8 mouse cellular contexts compared by ENCODE assay signal in genomic region chr17:57062548-57062947, GRCm38 (mm10). TPM values are rescaled to one million over a fixed set of nuclear protein-coding genes. Genes with fewer than 3 reads are reported as not detected.
A peak's percentile ranks its signal among the peaks of the same experiment; 100 is the strongest.
DNase-seq lines count a peak whose midpoint lies in the region; ATAC-seq and TF ChIP-seq lines count a peak whose summit lies in the region.

No protein-coding gene starts in this region.

- no peak for ATAC-seq in erythroblast, adult 5-6 weeks (replicated peaks; ENCODE audit: low FRiP score, poor library complexity, severe bottlenecking)
- ATAC-seq in limb, embryonic 12.5 days (ENCODE audit: insufficient number of reproducible peaks, insufficient read depth, low FRiP score, low TSS enrichment, low read depth): no peak
- ATAC-seq in stomach, embryonic 16.5 days (ENCODE audit: insufficient read depth, low FRiP score): no peak

- no peak overlapping the region for H3K27ac ChIP-seq in thymus, adult 2 months (ENCODE audit: control insufficient read depth, insufficient read depth, low read length)
- no peak overlapping the region for H3K27ac ChIP-seq in limb, embryonic 12.5 days
- H3K27ac ChIP-seq in stomach, embryonic 16.5 days (ENCODE audit: low read length): peak overlapping the region; percentile 90

- TF ChIP-seq CTCF in thymus, adult 2 months (IDR thresholded peaks at IDR 0.05; ENCODE audit: borderline replicate concordance, control insufficient read depth, extremely low read depth, insufficient read depth, low read length, poor library complexity): no peak

- no peak overlapping the region for H3K9ac ChIP-seq in limb, embryonic 12.5 days (replicated peaks)
- H3K9ac ChIP-seq in stomach, embryonic 16.5 days (ENCODE audit: low read length): peak overlapping the region; percentile 75

- H3K36me3 ChIP-seq in erythroblast, embryonic 14.5 days (ENCODE audit: control insufficient read depth): peaks cover 3% of the 10 kb centered on the region; the same call in 1 of the 2 replicates
- no peaks in the 10 kb centered on the region; the same call in 1 of the 2 replicates for H3K36me3 ChIP-seq in thymus, adult 2 months (ENCODE audit: control insufficient read depth, insufficient read depth, low read length)
- H3K36me3 ChIP-seq in limb, embryonic 12.5 days: no peaks in the 10 kb centered on the region
- no peaks in the 10 kb centered on the region for H3K36me3 ChIP-seq in stomach, embryonic 16.5 days (ENCODE audit: control insufficient read depth, insufficient read depth, low read length)

- DNase-seq in thymus, adult 2 months: no peak
- DNase-seq in thymus, postnatal 25 days: no peak
- DNase-seq in spleen, adult 12 weeks (ENCODE audit: low spot score): no peak
- no peak for DNase-seq in cerebellum, postnatal 10 days

- no peak for TF ChIP-seq POLR2A in thymus, adult 2 months (IDR thresholded peaks at IDR 0.05; ENCODE audit: control insufficient read depth, extremely low read depth, insufficient read depth, low read length, poor library complexity)

- no peaks in the 10 kb centered on the region; the same call in 1 of the 2 replicates for H3K9me3 ChIP-seq in erythroblast, embryonic 14.5 days (ENCODE audit: control insufficient read depth, low read length)
- no peaks in the 10 kb centered on the region for H3K9me3 ChIP-seq in limb, embryonic 12.5 days
- H3K9me3 ChIP-seq in stomach, embryonic 16.5 days (replicated peaks; ENCODE audit: control insufficient read depth, low read length): no peaks in the 10 kb centered on the region

- 21% methylated on average over 22 of the region's 22 CpGs for WGBS in thymus, adult 2 months
- WGBS in limb, embryonic 12.5 days: 1% methylated on average over 22 of the region's 22 CpGs
- 2% methylated on average over 22 of the region's 22 CpGs for WGBS in stomach, embryonic 16.5 days

- H3K4me1 ChIP-seq in erythroblast, embryonic 14.5 days (ENCODE audit: control insufficient read depth): peaks cover 49% of the 10 kb centered on the region
- H3K4me1 ChIP-seq in thymus, adult 2 months (replicated peaks; ENCODE audit: control insufficient read depth, insufficient read depth, low read length): peaks cover 26% of the 10 kb centered on the region
- peaks cover 15% of the 10 kb centered on the region for H3K4me1 ChIP-seq in limb, embryonic 12.5 days (replicated peaks)
- H3K4me1 ChIP-seq in stomach, embryonic 16.5 days (ENCODE audit: control insufficient read depth, insufficient read depth, low read length): peaks cover 12% of the 10 kb centered on the region; the same call in 1 of the 2 replicates

- H3K4me2 ChIP-seq in limb, embryonic 12.5 days: peak overlapping the region; percentile 29
- H3K4me2 ChIP-seq in stomach, embryonic 16.5 days (ENCODE audit: low read depth, low read length): peak overlapping the region; percentile 49

- H3K4me3 ChIP-seq in erythroblast, embryonic 14.5 days (replicated peaks): peak overlapping the region; percentile 48
- peak overlapping the region; percentile 11 for H3K4me3 ChIP-seq in thymus, adult 2 months (ENCODE audit: control insufficient read depth, insufficient read depth, low read length)
- peak overlapping the region; percentile 19 for H3K4me3 ChIP-seq in limb, embryonic 12.5 days (replicated peaks)
- peak overlapping the region; percentile 60 for H3K4me3 ChIP-seq in stomach, embryonic 16.5 days (replicated peaks; ENCODE audit: low read length)

- H3K27me3 ChIP-seq in erythroblast, embryonic 14.5 days (ENCODE audit: control insufficient read depth): peaks cover 79% of the 10 kb centered on the region
- H3K27me3 ChIP-seq in thymus, adult 2 months (ENCODE audit: control insufficient read depth, insufficient read depth, low read length): peaks cover 3% of the 10 kb centered on the region; the same call in 1 of the 2 replicates
- H3K27me3 ChIP-seq in limb, embryonic 12.5 days: peaks cover 90% of the 10 kb centered on the region
- H3K27me3 ChIP-seq in stomach, embryonic 16.5 days (ENCODE audit: control insufficient read depth, insufficient read depth, low read length): peaks cover 18% of the 10 kb centered on the region

RNA-seq across cellular contexts. Expression of gene Slc25a23, which starts 2.9 kb away (rescaled TPM):
- polyA plus RNA-seq in erythroblast, embryonic 14.5 days (2012): 0.21 and 0.26 TPM in 2 replicates
- total RNA-seq in erythroblast, adult 5-6 weeks (2015; ENCODE audit: low replicate concordance): 2.9 and 3.3 TPM in 2 replicates
- 1.2 and 4.7 TPM in 2 replicates for total RNA-seq in erythroblast, adult 5-6 weeks (2017; ENCODE audit: low replicate concordance)
- 76.5 and 93.2 TPM in 2 replicates for polyA plus RNA-seq in thymus, adult 2 months (2012; rRNA removed)
- 4.5 and 4.9 TPM in 2 replicates for polyA plus RNA-seq in limb, embryonic 12.5 days (2016; fragmentation: Nextera tagmentation; extraction: Ambion mirVana)
- polyA plus RNA-seq in stomach, embryonic 16.5 days (2015; fragmentation: Nextera tagmentation; extraction: Ambion mirVana): 6.5 and 7.4 TPM in 2 replicates

RNA-seq across cellular contexts. Expression of gene Crb3, which starts 3.6 kb away (rescaled TPM):
- polyA plus RNA-seq in erythroblast, embryonic 14.5 days (2012): 0.05 TPM in 2 replicates
- total RNA-seq in erythroblast, adult 5-6 weeks (2015; ENCODE audit: low replicate concordance): not detected in 2 replicates
- total RNA-seq in erythroblast, adult 5-6 weeks (2017; ENCODE audit: low replicate concordance): not detected in 2 replicates
- polyA plus RNA-seq in thymus, adult 2 months (2012; rRNA removed): 3.4 and 5.9 TPM in 2 replicates
- 1.2 and 2.4 TPM in 2 replicates for polyA plus RNA-seq in limb, embryonic 12.5 days (2016; fragmentation: Nextera tagmentation; extraction: Ambion mirVana)
- polyA plus RNA-seq in stomach, embryonic 16.5 days (2015; fragmentation: Nextera tagmentation; extraction: Ambion mirVana): 62.6 and 65.5 TPM in 2 replicates

RNA-seq across cellular contexts. Expression of gene Dennd1c, which starts 15.8 kb away (rescaled TPM):
- 0.03 and 0.09 TPM in 2 replicates for polyA plus RNA-seq in erythroblast, embryonic 14.5 days (2012)
- total RNA-seq in erythroblast, adult 5-6 weeks (2015; ENCODE audit: low replicate concordance): 16.7 and 25.0 TPM in 2 replicates
- 2.4 and 7.2 TPM in 2 replicates for total RNA-seq in erythroblast, adult 5-6 weeks (2017; ENCODE audit: low replicate concordance)
- 176 and 196 TPM in 2 replicates for polyA plus RNA-seq in thymus, adult 2 months (2012; rRNA removed)
- polyA plus RNA-seq in limb, embryonic 12.5 days (2016; fragmentation: Nextera tagmentation; extraction: Ambion mirVana): 0.99 and 1.2 TPM in 2 replicates
- 6.3 and 6.6 TPM in 2 replicates for polyA plus RNA-seq in stomach, embryonic 16.5 days (2015; fragmentation: Nextera tagmentation; extraction: Ambion mirVana)

RNA-seq across cellular contexts. Expression of gene Slc25a41, which starts 21.1 kb away (rescaled TPM):
- polyA plus RNA-seq in erythroblast, embryonic 14.5 days (2012): not detected in 2 replicates
- not detected in 2 replicates for total RNA-seq in erythroblast, adult 5-6 weeks (2015; ENCODE audit: low replicate concordance)
- total RNA-seq in erythroblast, adult 5-6 weeks (2017; ENCODE audit: low replicate concordance): not detected in 2 replicates
- 0.22 and 0.38 TPM in 2 replicates for polyA plus RNA-seq in thymus, adult 2 months (2012; rRNA removed)
- polyA plus RNA-seq in limb, embryonic 12.5 days (2016; fragmentation: Nextera tagmentation; extraction: Ambion mirVana): 0.17 and 0.23 TPM in 2 replicates
- not detected in 2 replicates for polyA plus RNA-seq in stomach, embryonic 16.5 days (2015; fragmentation: Nextera tagmentation; extraction: Ambion mirVana)

RNA-seq across cellular contexts. Expression of gene Tubb4a, which starts 25.0 kb away (rescaled TPM):
- not detected in 2 replicates for polyA plus RNA-seq in erythroblast, embryonic 14.5 days (2012)
- not detected in 2 replicates for total RNA-seq in erythroblast, adult 5-6 weeks (2015; ENCODE audit: low replicate concordance)
- 0.14 TPM in 1 of 2 replicates, not detected in the other for total RNA-seq in erythroblast, adult 5-6 weeks (2017; ENCODE audit: low replicate concordance)
- 5.5 and 5.7 TPM in 2 replicates for polyA plus RNA-seq in thymus, adult 2 months (2012; rRNA removed)
- polyA plus RNA-seq in limb, embryonic 12.5 days (2016; fragmentation: Nextera tagmentation; extraction: Ambion mirVana): 12.7 and 14.7 TPM in 2 replicates
- polyA plus RNA-seq in stomach, embryonic 16.5 days (2015; fragmentation: Nextera tagmentation; extraction: Ambion mirVana): 20.5 and 21.9 TPM in 2 replicates

Comparison
In these comparisons a context has a peak if more than half of its experiments do, and no peak if none do; other contexts are left out.
1. RNA of gene Dennd1c, which starts 15.8 kb away (polyA plus RNA-seq): 176 to 196 TPM in thymus, adult 2 months; 6.3 to 6.6 TPM in stomach, embryonic 16.5 days, 0.99 to 1.2 TPM in limb, embryonic 12.5 days and 0.03 to 0.09 TPM in erythroblast, embryonic 14.5 days; every median in the first group is over 10 times any median in the second.
2. Peak in every context shown above with its lines, with median percentiles within 50 percentile points of each other: H3K4me3 ChIP-seq.